Mouse (Mus musculus): ENCODE measurements around the gene Ctnnd2.

GRCm38 (mm10) chr15:30215871-30216270 lies 43.5 kb downstream of the Ctnnd2 start:
- TF ChIP-seq CTCF (IDR thresholded peaks at IDR 0.05) (no peak), EP300 (IDR thresholded peaks at IDR 0.05) (no peak)

Measured in lung, postnatal 0 days (tissue).